Mouse (Mus musculus) embryonic facial prominence, embryonic 15.5 days (tissue): ENCODE measurements around the gene Dhx58. TPM values are rescaled to one million over a fixed set of nuclear protein-coding genes. Genes with fewer than 3 reads are reported as not detected.

Experiments used
- ATAC-seq: fragments of 200-750 bp; cut with Nextera tagmentation; 2 replicates; pipeline ENCODE4 v1.8.0; 2017; ENCODE audit warnings: low read depth, moderate TSS enrichment; ENCODE audit not compliant: insufficient number of reproducible peaks, low FRiP score, low TSS enrichment
- H3K27ac ChIP-seq: fragments of 300-500 bp; sonication (generic); replicated peaks from 2 replicates; pipeline ENCODE4 v1.5.1; 2015; ENCODE audit warnings: mild to moderate bottlenecking, inconsistent platforms
- H3K27me3 ChIP-seq: fragments of 300-500 bp; sonication (generic); 2 replicates; pipeline ENCODE4 v1.6.1; 2015; ENCODE audit warnings: inconsistent platforms
- H3K36me3 ChIP-seq: fragments of 300-500 bp; sonication (generic); 2 replicates; pipeline ENCODE4 v1.6.1; 2015; ENCODE audit warnings: mild to moderate bottlenecking, inconsistent platforms
- H3K4me1 ChIP-seq: fragments of 300-500 bp; sonication (generic); 2 replicates; pipeline ENCODE4 v1.6.1; 2015; ENCODE audit warnings: inconsistent platforms
- H3K4me2 ChIP-seq: fragments of 300-500 bp; sonication (generic); replicated peaks from 2 replicates; pipeline ENCODE4 v1.6.1; 2015; ENCODE audit warnings: mild to moderate bottlenecking, inconsistent platforms
- H3K4me3 ChIP-seq: fragments of 300-500 bp; sonication (generic); replicated peaks from 2 replicates; pipeline ENCODE4 v1.5.1; 2015; ENCODE audit warnings: mild to moderate bottlenecking, inconsistent platforms
- H3K9ac ChIP-seq: fragments of 300-500 bp; sonication (generic); 2 replicates; pipeline ENCODE4 v1.6.1; 2015; ENCODE audit warnings: inconsistent platforms
- H3K9me3 ChIP-seq: fragments of 300-500 bp; sonication (generic); replicated peaks from 2 replicates; pipeline ENCODE4 v1.6.1; 2016; ENCODE audit warnings: inconsistent platforms
- WGBS: fragments of 180-500 bp; shearing (Covaris S2); methylation state at CpG from one replicate; pipeline ENCODE4 v1.1.7; 2015; 5-methylcytosine and 5-hydroxymethylcytosine counted together
- polyA plus RNA-seq: library from polyadenylated mRNA; unstranded; fragments of >200 nt; fragmentation: Nextera tagmentation; extraction: Ambion mirVana; gene quantifications from 2 replicates; pipeline ENCODE4 v1.2.1, GENCODE M21; 2015

The Dhx58 gene
- polyA plus RNA-seq, 1 experiment from 2014 or later: 5.9 TPM

DNA sequence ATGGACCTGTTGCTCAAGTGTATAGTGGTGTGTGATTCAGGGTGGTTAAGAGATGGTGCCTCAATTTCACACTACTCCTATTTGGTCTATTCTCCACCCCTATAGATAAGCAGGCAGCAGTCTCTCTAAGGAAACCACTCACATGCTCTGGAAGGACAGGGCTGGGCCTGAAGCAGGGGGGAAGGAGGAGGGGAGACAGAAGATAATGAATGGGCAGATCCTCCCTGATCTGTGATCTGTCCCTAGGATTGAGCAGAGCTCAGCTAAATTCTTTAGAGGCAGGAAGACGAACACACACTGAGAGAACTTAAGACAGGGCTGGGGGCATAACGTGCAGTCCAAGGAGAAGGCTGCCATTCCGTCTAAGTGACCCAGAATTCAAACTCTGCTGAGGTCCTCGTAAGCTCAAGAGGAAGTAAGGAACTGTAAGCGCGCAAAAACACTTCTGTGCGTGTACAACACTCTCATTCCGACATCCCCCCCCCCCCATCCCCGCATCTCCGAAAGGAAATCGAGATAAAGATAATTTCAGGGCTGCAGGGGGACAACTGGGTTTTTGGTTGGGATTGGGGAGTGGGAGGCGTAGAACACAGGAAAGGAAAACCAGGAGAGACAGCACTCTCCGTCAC is 33.1 kb upstream of the Dhx58 start:
- Histone ChIP-seq H3K4me3 (peak overlapping the region; percentile 99), H3K27me3 (no peaks in the 10 kb centered on the region), H3K36me3 (peaks cover 5% of the 10 kb centered on the region; the same call in 1 of the 2 replicates), H3K4me1 (peaks cover 25% of the 10 kb centered on the region), H3K4me2 (peak overlapping the region; percentile 75), H3K27ac (0 out of 2 replicates have a peak overlapping the region, but pooled peaks have one; percentile 60), H3K9ac (peak overlapping the region; percentile 91), H3K9me3 (no peaks in the 10 kb centered on the region)
- ATAC-seq: no peak
- under 1% methylated on average over 13 of the region's 13 CpGs for WGBS

- Histone ChIP-seq H3K27ac (no peak overlapping the region), H3K4me3 (peak overlapping the region; percentile 99), H3K9me3 (no peaks in the 10 kb centered on the region), H3K9ac (no peak overlapping the region; the same call in 1 of the 2 replicates), H3K36me3 (peaks cover 5% of the 10 kb centered on the region; the same call in 1 of the 2 replicates), H3K27me3 (no peaks in the 10 kb centered on the region), H3K4me2 (peak overlapping the region; percentile 75), H3K4me1 (peaks cover 28% of the 10 kb centered on the region)
- 77% methylated on average over 4 of the region's 4 CpGs for WGBS
- no peak for ATAC-seq
These were observed 32.6 kb upstream of the Dhx58 start for GRCm38 (mm10) chr11:100736746-100737080.

DNA sequence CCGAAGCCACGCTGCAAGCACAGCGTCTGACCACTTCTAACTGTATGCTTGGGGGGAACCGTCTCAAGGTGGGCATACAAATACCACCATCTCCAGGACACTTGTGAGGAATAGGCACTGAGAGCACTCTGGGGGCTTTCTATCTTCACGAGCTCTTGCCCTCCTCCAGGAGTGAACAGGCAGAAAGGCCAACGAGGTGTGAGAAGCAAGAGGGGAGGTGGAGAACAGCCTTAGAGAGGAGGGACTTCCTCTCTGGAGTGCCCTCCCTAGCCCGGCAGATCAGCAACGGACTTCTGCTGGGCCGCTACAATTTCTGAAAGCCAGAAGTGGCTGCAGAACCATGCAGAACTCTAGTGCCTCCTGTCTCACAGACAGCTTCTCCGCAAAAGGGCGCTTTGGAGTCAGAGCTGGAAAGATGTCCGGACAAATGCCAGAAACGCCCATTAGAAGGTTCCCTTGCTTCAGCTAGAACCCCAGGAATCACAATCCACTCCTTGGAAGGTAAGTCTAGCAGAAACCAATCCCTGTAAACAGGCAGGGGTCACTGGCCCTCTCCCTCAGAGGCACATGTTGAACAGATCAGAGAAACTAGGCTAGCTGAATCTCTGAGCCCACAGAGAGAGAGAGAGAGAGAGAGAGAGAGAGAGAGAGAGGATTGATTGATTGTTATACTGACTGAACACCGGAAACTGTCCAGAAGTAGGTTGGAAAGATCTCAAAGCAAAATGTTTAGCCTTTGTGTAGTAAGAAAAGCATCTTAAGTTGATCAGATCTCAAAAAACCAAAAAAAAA is 32.1 kb upstream of the Dhx58 start:
- no peaks in the 10 kb centered on the region for H3K9me3 ChIP-seq
- peaks cover 28% of the 10 kb centered on the region for H3K4me1 ChIP-seq
- H3K27ac ChIP-seq: no peak overlapping the region
- no peak overlapping the region for H3K9ac ChIP-seq
- WGBS: 79% methylated on average over 14 of the region's 14 CpGs
- peak overlapping the region; percentile 75; the same call in 1 of the 2 replicates for H3K4me2 ChIP-seq
- H3K4me3 ChIP-seq: peak overlapping the region; percentile 99
- peaks cover 5% of the 10 kb centered on the region; the same call in 1 of the 2 replicates for H3K36me3 ChIP-seq
- H3K27me3 ChIP-seq: no peaks in the 10 kb centered on the region
- ATAC-seq: no peak

GRCm38 (mm10) chr11:100735134-100735865 is 31.2 kb upstream of the Dhx58 start:
- Histone ChIP-seq H3K9me3 (no peaks in the 10 kb centered on the region), H3K4me2 (0 out of 2 replicates have a peak overlapping the region, but pooled peaks have one; percentile 4), H3K4me1 (peaks cover 28% of the 10 kb centered on the region), H3K9ac (no peak overlapping the region), H3K27ac (no peak overlapping the region), H3K36me3 (peaks cover 5% of the 10 kb centered on the region; the same call in 1 of the 2 replicates), H3K4me3 (no peak overlapping the region), H3K27me3 (no peaks in the 10 kb centered on the region)
- ATAC-seq: no peak
- WGBS: 89% methylated on average over 9 of the region's 9 CpGs

- Histone ChIP-seq H3K36me3 (peaks cover 21% of the 10 kb centered on the region), H3K9me3 (no peaks in the 10 kb centered on the region), H3K4me2 (no peak overlapping the region), H3K27me3 (no peaks in the 10 kb centered on the region), H3K4me1 (peaks cover 11% of the 10 kb centered on the region; the same call in 1 of the 2 replicates), H3K9ac (no peak overlapping the region), H3K4me3 (no peak overlapping the region), H3K27ac (no peak overlapping the region)
- 88% methylated on average over 6 of the region's 6 CpGs for WGBS
- no peak for ATAC-seq
These were observed 26.6 kb upstream of the Dhx58 start for GRCm38 (mm10) chr11:100730477-100731205.

- WGBS: 80% methylated on average over 4 of the region's 4 CpGs
- H3K9ac ChIP-seq: no peak overlapping the region
- no peak overlapping the region for H3K27ac ChIP-seq
- no peaks in the 10 kb centered on the region for H3K9me3 ChIP-seq
- no peaks in the 10 kb centered on the region for H3K27me3 ChIP-seq
- peaks cover 12% of the 10 kb centered on the region for H3K4me1 ChIP-seq
- no peak overlapping the region for H3K4me3 ChIP-seq
- no peak overlapping the region for H3K4me2 ChIP-seq
- peaks cover 21% of the 10 kb centered on the region for H3K36me3 ChIP-seq
- ATAC-seq: no peak
These were observed 25.9 kb upstream of the Dhx58 start for GRCm38 (mm10) chr11:100729976-100730375.

- H3K27ac ChIP-seq: no peak overlapping the region
- no peaks in the 10 kb centered on the region for H3K9me3 ChIP-seq
- H3K4me1 ChIP-seq: peaks cover 18% of the 10 kb centered on the region
- no peak overlapping the region for H3K9ac ChIP-seq
- no peak for ATAC-seq
- WGBS: 87% methylated on average over 6 of the region's 6 CpGs
- no peaks in the 10 kb centered on the region for H3K27me3 ChIP-seq
- H3K4me3 ChIP-seq: no peak overlapping the region
- H3K36me3 ChIP-seq: peaks cover 21% of the 10 kb centered on the region
- H3K4me2 ChIP-seq: no peak overlapping the region
These were observed 24.5 kb upstream of the Dhx58 start for GRCm38 (mm10) chr11:100728601-100729000.

DNA sequence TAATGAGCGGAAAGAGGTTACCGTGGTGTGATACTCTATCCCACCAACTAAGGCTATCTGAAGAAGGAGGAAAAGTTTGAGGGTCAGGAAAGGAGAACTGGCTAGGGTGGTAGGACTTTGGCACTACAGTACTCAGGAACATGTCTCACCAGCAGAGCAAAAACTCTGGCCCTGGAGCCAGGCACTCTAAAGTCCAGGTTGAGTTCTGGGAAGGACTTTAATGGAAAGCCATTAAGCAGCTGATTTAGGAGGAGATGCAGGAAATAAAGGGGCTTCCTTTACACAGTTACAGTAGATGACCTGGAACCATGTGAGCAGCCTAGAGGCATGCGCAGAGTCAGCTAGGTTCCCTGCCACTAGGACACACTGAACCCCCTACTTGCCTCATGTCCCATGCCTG is 23.1 kb upstream of the Dhx58 start:
- Histone ChIP-seq H3K27me3 (no peaks in the 10 kb centered on the region), H3K4me2 (no peak overlapping the region), H3K9ac (no peak overlapping the region), H3K4me3 (no peak overlapping the region), H3K4me1 (peaks cover 17% of the 10 kb centered on the region), H3K36me3 (peaks cover 16% of the 10 kb centered on the region), H3K9me3 (no peaks in the 10 kb centered on the region), H3K27ac (no peak overlapping the region)
- no peak for ATAC-seq
- WGBS: 79% methylated on average over 3 of the region's 3 CpGs

- H3K27ac ChIP-seq: peak overlapping the region; percentile 1
- no peaks in the 10 kb centered on the region for H3K9me3 ChIP-seq
- H3K36me3 ChIP-seq: peaks cover 16% of the 10 kb centered on the region
- ATAC-seq: no peak
- H3K9ac ChIP-seq: no peak overlapping the region
- no peak overlapping the region for H3K4me2 ChIP-seq
- no peak overlapping the region for H3K4me3 ChIP-seq
- H3K4me1 ChIP-seq: peaks cover 33% of the 10 kb centered on the region
- no peaks in the 10 kb centered on the region for H3K27me3 ChIP-seq
- WGBS: 26% methylated on average over 5 of the region's 5 CpGs
These were observed 20.9 kb upstream of the Dhx58 start for GRCm38 (mm10) chr11:100724919-100725512.

DNA sequence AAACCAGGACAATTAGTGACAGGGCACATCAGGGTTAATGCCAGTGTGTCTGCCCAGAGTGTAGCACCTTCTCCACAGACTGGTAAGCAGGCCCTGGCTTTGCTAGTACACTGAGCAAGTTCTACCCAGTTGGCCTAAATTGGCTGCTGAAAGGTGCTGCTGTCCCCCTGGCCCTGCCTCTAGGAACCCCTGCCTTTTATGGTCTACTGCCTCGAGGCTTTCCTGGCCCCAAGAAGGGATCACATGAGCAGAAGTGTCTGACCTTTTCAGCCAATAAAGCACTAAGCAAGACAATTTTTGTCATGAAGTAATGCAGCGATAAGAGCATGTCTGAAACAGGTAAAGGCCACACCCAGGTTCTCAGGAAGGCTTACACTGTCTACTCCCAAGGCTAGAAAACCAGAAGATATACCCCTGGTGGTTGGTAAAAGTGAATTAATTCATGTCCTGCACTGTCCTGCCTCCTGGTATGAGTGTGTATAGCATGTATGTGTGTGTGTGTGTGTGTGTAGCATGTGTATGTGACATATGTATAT is 18.5 kb upstream of the Dhx58 start:
- Histone ChIP-seq H3K27ac (peak overlapping the region; percentile 65; the same call in 1 of the 2 replicates), H3K9ac (no peak overlapping the region), H3K4me2 (no peak overlapping the region), H3K9me3 (no peaks in the 10 kb centered on the region), H3K4me1 (peaks cover 43% of the 10 kb centered on the region), H3K36me3 (peaks cover 21% of the 10 kb centered on the region), H3K4me3 (no peak overlapping the region), H3K27me3 (no peaks in the 10 kb centered on the region)
- 50% methylated on average over 2 of the region's 2 CpGs for WGBS
- no peak for ATAC-seq
